Mouse (Mus musculus) heart, adult 2 months (tissue): Measurements from ENCODE around the gene Kdm6b. TPM values are rescaled to one million over a fixed set of nuclear protein-coding genes. Genes with fewer than 3 reads are reported as not detected.

ENCODE experiments used
- DNase-seq, 2 experiments: peaks; one replicate each; pipeline ENCODE4 v3.0.0; 2021
- H3K27ac ChIP-seq: fragments of 200-600 bp; 2 replicates; pipeline ENCODE4 v1.8.1; 2022
- H3K27me3 ChIP-seq: fragments of 200-500 bp; 2 replicates; pipeline ENCODE4 v1.6.1; 2012; ENCODE audit warnings: mild to moderate bottlenecking, low read length, inconsistent platforms, mixed read lengths; ENCODE audit not compliant: control insufficient read depth, insufficient read depth
- H3K36me3 ChIP-seq: fragments of 200-500 bp; 2 replicates; pipeline ENCODE4 v1.6.1; 2012; ENCODE audit warnings: low read length, inconsistent platforms; ENCODE audit not compliant: control insufficient read depth, insufficient read depth
- H3K4me1 ChIP-seq: fragments of 200-500 bp; 2 replicates; pipeline ENCODE4 v1.6.1; 2011; ENCODE audit warnings: low read length; ENCODE audit not compliant: control insufficient read depth, insufficient read depth
- H3K4me3 ChIP-seq: fragments of 200-600 bp; 2 replicates; pipeline ENCODE4 v1.8.1; 2022
- H3K79me2 ChIP-seq: fragments of 200-500 bp; replicated peaks from 2 replicates; pipeline ENCODE4 v1.6.1; 2012; ENCODE audit warnings: mild to moderate bottlenecking, inconsistent platforms, low read length, moderate library complexity, mixed read lengths; ENCODE audit not compliant: control insufficient read depth, insufficient read depth
- H3K9ac ChIP-seq: fragments of 200-500 bp; 2 replicates; pipeline ENCODE4 v1.6.1; 2012; ENCODE audit warnings: low read depth, mild to moderate bottlenecking, control low read depth, inconsistent platforms, low read length, mixed read lengths
- CTCF ChIP-seq: fragments of 200-600 bp; IDR thresholded peaks from 2 replicates; pipeline ENCODE4 v1.8.1; 2022; ENCODE audit warnings: antibody characterized with exemption, mild to moderate bottlenecking, moderate library complexity
- EP300 ChIP-seq: fragments of 200-500 bp; IDR thresholded peaks from 2 replicates; pipeline ENCODE4 v1.6.1; 2011; ENCODE audit warnings: low read depth, low read length, control low read depth; ENCODE audit not compliant: insufficient read depth
- POLR2A ChIP-seq: fragments of 200-500 bp; IDR thresholded peaks from 2 replicates; pipeline ENCODE4 v1.6.1; 2011; ENCODE audit warnings: mild to moderate bottlenecking, low read depth, low read length, control low read depth; ENCODE audit not compliant: insufficient read depth
- WGBS: fragments of 180-500 bp; shearing (Covaris S2); methylation state at CpG from one replicate; pipeline ENCODE4 v1.1.7; 2018; 5-methylcytosine and 5-hydroxymethylcytosine counted together
- intact Hi-C: fragments of 180-260 bp; cut with DNase I; formaldehyde crosslinking; loops from one replicate; pipeline ENCODE4 v1.15.1; 2025
- polyA plus RNA-seq: library from polyadenylated mRNA; depleted of rRNA; stranded (reverse); fragments of >200 nt; gene quantifications from 2 replicates; pipeline ENCODE4 v1.2.3, GENCODE M21; 2012
- total RNA-seq, 2 experiments: library from RNA; stranded (reverse); gene quantifications; 2 replicates each; pipeline ENCODE4 v1.2.3; 2021

Kdm6b gene
- total and polyA plus RNA-seq, 3 experiments: 8.6 to 27.8 (median 19.7) TPM

DNA sequence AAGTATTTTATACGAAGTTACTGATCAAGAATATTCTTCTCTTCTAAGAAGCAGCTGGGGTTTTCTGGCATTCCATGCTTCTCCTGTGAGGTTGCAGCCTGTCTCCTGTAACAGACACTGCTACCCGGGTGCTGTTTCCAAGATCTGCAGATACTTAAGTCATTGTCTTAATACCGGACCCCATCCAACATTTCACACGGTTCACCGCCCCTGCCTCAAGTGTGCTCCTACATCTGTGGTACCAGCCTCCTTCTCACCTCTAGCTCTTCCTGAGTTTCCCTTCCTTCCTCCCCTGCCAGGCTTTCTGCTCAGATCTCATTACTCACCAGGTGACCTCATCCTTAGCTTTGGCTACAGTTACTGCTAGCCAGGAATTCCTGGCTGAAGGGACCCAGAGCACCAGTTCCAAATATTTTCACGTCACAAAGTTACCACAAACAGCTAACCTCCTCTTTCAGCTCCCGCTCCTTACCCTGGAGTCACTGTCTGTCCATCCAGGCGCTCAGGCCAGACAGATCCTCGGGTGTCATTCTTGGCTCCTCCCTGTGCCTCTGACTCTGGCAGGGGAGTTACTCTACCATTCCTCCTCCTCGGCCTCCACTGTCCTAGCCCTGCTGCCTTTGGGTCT lies 30.9 kb downstream of the Kdm6b start:
- H3K27ac ChIP-seq: no peak overlapping the region
- no peaks in the 10 kb centered on the region for H3K79me2 ChIP-seq
- no peaks in the 10 kb centered on the region for H3K36me3 ChIP-seq
- H3K9ac ChIP-seq: no peak overlapping the region
- DNase-seq: no peak
- H3K27me3 ChIP-seq: no peaks in the 10 kb centered on the region
- H3K4me3 ChIP-seq: no peak overlapping the region
- WGBS: 55% methylated on average over 10 of the region's 10 CpGs
- no peaks in the 10 kb centered on the region for H3K4me1 ChIP-seq
- intact Hi-C loops: loop anchor here (5.0 kb wide), 1 partner anchor 185 kb away; the partner anchor contains the start of gene Alox8
- TF ChIP-seq POLR2A (no peak), EP300 (no peak), CTCF (no peak)

DNA sequence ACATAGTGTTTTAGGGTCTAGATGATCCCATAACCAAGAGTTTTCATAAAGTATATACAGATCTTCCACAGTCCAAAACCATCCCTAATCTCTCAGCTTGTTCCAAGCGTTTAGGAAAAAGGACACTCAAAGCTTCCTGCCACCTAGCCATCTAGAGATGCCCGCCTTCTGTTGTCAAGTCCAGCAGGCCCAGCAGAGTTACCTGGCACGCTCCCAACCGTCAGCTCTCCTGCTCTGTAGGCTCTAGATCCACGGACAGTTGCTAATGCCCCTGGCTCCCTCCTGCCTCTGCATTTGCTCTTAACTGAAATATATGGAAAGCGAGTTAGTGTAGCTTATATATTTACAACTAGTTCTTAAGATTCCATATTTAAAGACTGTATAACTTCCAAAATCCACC lies 32.1 kb downstream of the Kdm6b start:
- TF ChIP-seq CTCF: no peak
- TF ChIP-seq EP300: no peak
- no peak for TF ChIP-seq POLR2A
- Histone ChIP-seq H3K79me2 (no peaks in the 10 kb centered on the region), H3K4me1 (no peaks in the 10 kb centered on the region), H3K36me3 (no peaks in the 10 kb centered on the region), H3K9ac (no peak overlapping the region), H3K27me3 (no peaks in the 10 kb centered on the region), H3K27ac (no peak overlapping the region), H3K4me3 (no peak overlapping the region)
- DNase-seq: no peak
- 67% methylated on average over 6 of the region's 6 CpGs for WGBS
- intact Hi-C loops: loop anchor here (5.0 kb wide), 1 partner anchor 184 kb away; the partner anchor contains the start of gene Alox8

DNA sequence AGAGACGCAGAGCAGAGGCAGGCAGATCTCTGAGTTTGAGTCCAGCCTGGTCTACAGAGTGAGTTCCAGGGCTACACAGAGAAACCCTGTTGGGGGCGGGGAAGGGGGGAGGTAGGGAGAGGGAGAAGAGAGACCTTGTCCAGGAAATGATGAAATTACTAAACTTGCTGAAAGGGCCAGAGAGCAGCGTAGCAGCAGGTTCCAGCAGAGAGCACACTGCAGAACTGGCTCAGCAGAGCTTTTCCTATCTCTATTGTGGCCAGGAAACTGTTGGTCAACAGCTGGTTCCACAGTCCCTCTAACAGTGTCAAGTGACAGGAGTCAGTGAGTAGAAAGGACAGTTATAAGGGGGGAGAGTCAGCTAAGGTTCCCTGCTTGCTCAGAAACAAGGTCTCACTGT lies 33.9 kb downstream of the Kdm6b start:
- intact Hi-C loops: no loop called here
- 76% methylated on average over 3 of the region's 3 CpGs for WGBS

DNA sequence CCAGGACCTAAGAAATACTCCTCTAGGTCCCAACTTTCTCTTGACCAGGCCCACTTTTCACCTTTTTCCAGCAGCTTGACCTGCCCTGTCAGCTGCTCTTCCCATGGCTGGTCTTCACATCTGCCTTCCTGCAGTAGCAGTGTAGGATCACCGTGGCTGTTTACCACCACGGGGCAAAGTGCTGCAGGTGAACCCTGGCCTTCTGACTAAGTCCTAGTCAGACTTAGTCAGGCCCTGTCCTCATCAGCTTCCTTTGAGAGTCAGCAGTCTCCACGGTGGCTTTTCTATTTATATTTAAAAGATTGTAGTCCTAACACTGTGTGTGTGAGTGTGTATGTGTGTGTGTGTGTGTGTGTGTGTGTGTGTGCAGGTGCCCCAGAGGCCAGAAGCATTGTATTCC lies 35.7 kb downstream of the Kdm6b start:
- H3K4me1 ChIP-seq: no peaks in the 10 kb centered on the region
- intact Hi-C loops: no loop called here

More for the DNA sequence above, 33.9 kb downstream of the Kdm6b start:
- Histone ChIP-seq H3K4me1 (no peaks in the 10 kb centered on the region), H3K79me2 (no peaks in the 10 kb centered on the region), H3K36me3 (no peaks in the 10 kb centered on the region), H3K27me3 (no peaks in the 10 kb centered on the region), H3K27ac (no peak overlapping the region), H3K4me3 (no peak overlapping the region), H3K9ac (no peak overlapping the region)
- no peak for DNase-seq
- TF ChIP-seq EP300 (no peak), POLR2A (no peak), CTCF (no peak)

DNA sequence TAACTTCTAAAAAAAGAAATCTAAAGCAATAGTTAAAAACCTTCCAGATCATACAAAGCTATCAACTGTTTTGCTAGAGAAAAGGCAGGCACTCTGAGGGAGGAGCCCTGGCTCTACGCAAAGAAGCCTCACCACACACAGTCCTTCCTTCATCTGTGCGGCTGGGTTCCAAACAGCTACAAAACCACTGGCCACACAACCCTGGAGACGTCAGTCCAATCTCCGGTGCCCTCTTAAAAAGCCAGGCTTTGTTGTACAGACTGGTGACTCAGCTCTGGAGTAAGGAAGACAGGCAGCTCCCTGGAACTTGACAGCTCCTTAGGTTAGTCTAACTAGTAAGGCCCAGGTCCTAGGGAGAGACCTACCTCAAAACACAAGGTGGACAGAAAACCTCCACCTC lies 37.8 kb downstream of the Kdm6b start:
- intact Hi-C loops: no loop called here
- Histone ChIP-seq H3K27ac (no peak overlapping the region), H3K27me3 (no peaks in the 10 kb centered on the region), H3K4me3 (no peak overlapping the region), H3K4me1 (no peaks in the 10 kb centered on the region), H3K79me2 (no peaks in the 10 kb centered on the region), H3K9ac (no peak overlapping the region), H3K36me3 (no peaks in the 10 kb centered on the region)
- TF ChIP-seq EP300: no peak
- TF ChIP-seq CTCF: no peak
- no peak for TF ChIP-seq POLR2A
- WGBS: 91% methylated on average over 4 of the region's 4 CpGs
- no peak for DNase-seq

More for the DNA sequence above, 35.7 kb downstream of the Kdm6b start:
- Histone ChIP-seq H3K27me3 (no peaks in the 10 kb centered on the region), H3K9ac (no peak overlapping the region), H3K4me3 (no peak overlapping the region), H3K36me3 (no peaks in the 10 kb centered on the region), H3K79me2 (no peaks in the 10 kb centered on the region), H3K27ac (no peak overlapping the region)
- no peak for DNase-seq
- WGBS: 50% methylated on average over 3 of the region's 3 CpGs
- TF ChIP-seq POLR2A (no peak), EP300 (no peak), CTCF (no peak)

DNA sequence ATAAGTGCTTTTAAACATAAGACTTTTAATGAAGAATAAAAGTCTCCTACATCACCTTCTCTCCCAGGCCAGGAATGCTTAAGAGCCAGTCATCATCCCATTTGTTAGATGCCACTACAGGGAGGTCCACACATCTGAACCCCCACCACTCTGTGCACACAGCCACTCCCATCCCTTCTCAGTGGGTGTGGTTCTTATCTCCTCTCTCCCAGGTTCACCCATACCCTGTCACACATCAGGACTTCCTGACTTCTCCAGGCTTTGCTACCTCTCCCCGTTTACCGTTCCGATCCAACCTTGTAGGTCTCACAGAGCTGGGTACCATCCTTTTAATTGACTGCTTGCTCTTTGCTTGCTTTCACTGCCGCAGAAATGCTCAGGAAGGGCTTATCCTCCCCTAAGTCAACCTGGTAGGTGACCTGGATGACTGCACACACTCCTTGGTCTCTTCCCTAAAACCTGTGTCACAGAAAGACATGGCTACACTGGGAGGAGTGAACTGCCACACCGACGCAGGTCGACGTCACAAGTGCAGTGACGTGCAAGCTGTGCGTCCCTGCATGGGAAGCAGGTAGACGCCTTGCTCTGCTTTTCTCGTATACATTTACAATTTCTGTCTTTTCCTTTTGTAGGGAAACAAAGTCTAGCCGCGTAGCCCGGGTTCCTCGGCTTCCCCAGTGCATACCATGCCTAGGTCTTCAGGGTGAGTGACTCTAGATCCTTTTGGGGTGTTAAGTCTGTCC lies 40.1 kb downstream of the Kdm6b start:
- H3K27me3 ChIP-seq: no peaks in the 10 kb centered on the region
- no peak for TF ChIP-seq POLR2A
- no peak for TF ChIP-seq CTCF
- TF ChIP-seq EP300: no peak
- no peaks in the 10 kb centered on the region for H3K36me3 ChIP-seq
- no peak overlapping the region for H3K27ac ChIP-seq
- H3K79me2 ChIP-seq: no peaks in the 10 kb centered on the region
- intact Hi-C loops: no loop called here
- no peak overlapping the region for H3K4me3 ChIP-seq
- no peak overlapping the region for H3K9ac ChIP-seq
- H3K4me1 ChIP-seq: no peaks in the 10 kb centered on the region
- 91% methylated on average over 16 of the region's 16 CpGs for WGBS
- no peak for DNase-seq
